Mouse (Mus musculus) 3T3-L1 (cell line): ENCODE results near the gene Fcgr3.
A peak's percentile ranks its signal among the peaks of the same experiment; 100 is the strongest.

Source experiments
- DNase-seq: peaks from one replicate; pipeline ENCODE4 v3.0.0-alpha.2; 2015; ENCODE audit warnings: low read depth, low spot score

The Fcgr3 gene

DNA sequence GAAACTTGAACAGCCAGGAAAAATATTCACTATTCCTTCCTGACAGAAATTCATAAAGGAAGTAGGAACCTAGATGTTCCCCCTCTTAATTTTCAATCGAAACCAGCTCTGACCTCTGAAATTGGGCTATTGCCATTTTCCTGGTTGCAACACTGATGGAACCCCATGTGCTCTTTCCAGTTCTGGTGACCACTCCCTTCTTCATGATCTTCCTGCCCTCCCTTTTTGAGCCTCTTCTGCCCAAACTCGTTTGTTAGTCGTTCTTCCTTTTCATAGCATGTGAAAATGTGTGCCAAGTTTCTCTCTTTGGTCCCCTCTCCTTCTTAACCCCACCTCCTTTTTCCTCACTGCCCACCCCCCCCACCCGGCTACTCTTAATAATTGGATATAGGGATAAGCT is 53.0 kb downstream of the Fcgr3 start:
- no peak for DNase-seq

DNA sequence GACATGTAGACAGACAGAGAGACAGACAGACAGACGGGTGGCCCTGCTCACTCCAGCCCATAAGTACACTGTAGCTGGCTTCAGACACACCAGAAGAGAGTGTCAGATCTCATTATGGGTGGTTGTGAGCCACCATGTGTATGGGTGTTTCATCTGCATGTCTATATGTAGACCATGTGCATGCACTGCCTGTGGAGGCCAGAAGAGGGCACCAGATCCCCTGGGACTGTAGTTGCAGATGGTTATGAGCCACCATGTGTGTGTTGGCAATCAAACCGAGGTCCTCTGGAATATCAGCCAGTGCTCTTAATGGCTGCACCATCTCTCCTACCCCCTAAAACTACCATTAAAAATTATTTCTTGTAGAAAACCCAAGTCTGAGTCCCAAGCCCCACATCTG is 57.8 kb downstream of the Fcgr3 start:
- peak; percentile 36 for DNase-seq

DNA sequence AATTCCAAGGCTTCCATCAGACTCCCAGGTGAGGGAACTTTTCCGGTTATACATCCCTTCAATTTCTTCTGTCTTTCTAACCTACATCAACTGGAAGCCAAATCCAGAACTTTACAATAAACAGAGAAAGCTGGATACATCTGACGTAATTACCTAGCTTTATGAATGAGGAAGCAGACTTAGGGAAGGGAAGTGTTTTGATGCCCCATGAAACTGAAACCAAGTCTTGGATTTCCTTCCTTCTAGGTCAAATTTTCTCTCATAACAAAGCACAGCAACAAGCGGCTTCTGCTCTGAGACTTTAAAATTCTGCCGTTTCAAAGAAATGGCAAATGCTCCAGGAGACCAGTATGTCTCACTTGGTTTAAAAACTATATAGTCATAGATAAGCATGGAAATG is 58.4 kb downstream of the Fcgr3 start:
- DNase-seq: no peak

DNA sequence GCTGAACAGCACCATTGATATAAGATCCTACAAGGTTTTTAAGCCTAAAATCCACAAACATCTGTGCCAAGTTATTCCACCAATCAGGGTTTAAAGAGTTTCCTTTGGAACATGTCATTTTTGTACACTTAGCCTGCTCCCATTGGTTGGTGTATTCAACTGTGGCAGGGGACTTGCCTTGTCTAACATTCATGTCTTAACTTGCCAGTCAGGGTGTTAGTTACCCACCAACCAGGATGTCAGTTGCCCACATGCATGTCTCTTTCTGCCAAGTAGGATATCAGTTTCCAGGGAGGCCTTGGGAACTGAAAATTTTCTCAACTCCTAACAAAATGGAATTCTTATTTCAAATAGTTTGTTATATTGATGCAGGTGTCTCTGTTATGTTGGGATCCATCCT is 59.1 kb downstream of the Fcgr3 start:
- no peak for DNase-seq

DNA sequence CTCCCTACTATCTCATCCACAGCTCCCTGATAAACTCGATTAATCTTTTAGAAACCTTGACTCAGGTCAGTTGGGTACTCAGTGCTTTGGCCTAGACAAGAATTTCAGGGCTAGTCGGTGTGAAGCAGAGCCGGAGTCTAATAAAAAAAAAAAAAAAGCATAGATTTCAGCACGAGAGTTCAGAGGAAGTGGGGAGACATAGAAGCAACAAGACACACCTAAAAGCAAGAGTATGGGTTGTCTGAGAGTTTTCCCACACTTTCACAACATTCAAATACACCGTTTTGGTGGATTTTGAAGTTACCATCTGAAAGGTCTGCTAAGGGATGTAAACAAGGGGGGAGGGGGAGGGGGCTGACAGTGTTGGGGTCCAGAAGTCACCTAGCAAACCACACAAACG is 59.7 kb downstream of the Fcgr3 start:
- DNase-seq: no peak
